Mouse (Mus musculus) macrophage (primary cell): Measurements from ENCODE around the gene Fuk. TPM values are rescaled to one million over a fixed set of nuclear protein-coding genes. Genes with fewer than 3 reads are reported as not detected.
"Not testable (repeated sequence)": the region's sequence is repeated elsewhere in the genome, so short reads cannot be mapped to it uniquely, and the experiment has no call there.

ENCODE experiments used
- H3K27ac ChIP-seq: fragments of 350-480 bp; formaldehyde crosslinking; 2 replicates; pipeline ENCODE4 v1.9.0; 2021
- H3K36me3 ChIP-seq: fragments of 350-480 bp; formaldehyde crosslinking; 2 replicates; pipeline ENCODE4 v1.9.0; 2021; ENCODE audit errors: inconsistent target
- H3K4me3 ChIP-seq: fragments of 350-480 bp; formaldehyde crosslinking; 2 replicates; pipeline ENCODE4 v1.9.0; 2021; ENCODE audit errors: inconsistent target
- H3K79me2 ChIP-seq: fragments of 350-480 bp; formaldehyde crosslinking; 2 replicates; pipeline ENCODE4 v1.9.0; 2021; ENCODE audit errors: inconsistent target
- WGBS: methylation state at CpG from one replicate; pipeline ENCODE4 v1.1.7; 2026; ENCODE audit warnings: inconsistent platforms; ENCODE audit not compliant: missing documents; 5-methylcytosine and 5-hydroxymethylcytosine counted together
- polyA plus RNA-seq: library from polyadenylated mRNA; stranded (reverse); fragments of 250-400 nt; gene quantifications from 3 replicates; pipeline ENCODE4 v1.2.4, GENCODE M21; 2018; ENCODE audit warnings: inconsistent platforms
- total RNA-seq, 78 experiments: library from RNA; depleted of rRNA; stranded (reverse); fragments of 250-400 nt; gene quantifications; 1 replicate in 9 of 78; 2 replicates in 24 of 78; 3 replicates in 43 of 78; 4 replicates in 2 of 78; pipeline ENCODE4 v1.2.4; 2018; ENCODE audit warnings: inconsistent platforms in 56 of 78

Gene Fuk
- 10 to 100 TPM in 12 of 26 experiments, 1 to 10 TPM in 14; 1.2 to 21.5 (median 9.8) TPM for total RNA-seq (2018; cell fraction: chromatin; rRNA removed)
- total RNA-seq (2018; cell fraction: cytosol; rRNA removed) = 1 to 10 TPM in 25 of 26 experiments, under 1 TPM in 1; 0.91 to 3.1 (median 1.9) TPM
- total RNA-seq (2018; cell fraction: nucleus; rRNA removed) = 10 to 100 TPM in 3 of 26 experiments, 1 to 10 TPM in 23; 1.5 to 11.5 (median 5.2) TPM
- 1.5 to 3.6 TPM (median 2.4 TPM) in 3 replicates for polyA plus RNA-seq

DNA sequence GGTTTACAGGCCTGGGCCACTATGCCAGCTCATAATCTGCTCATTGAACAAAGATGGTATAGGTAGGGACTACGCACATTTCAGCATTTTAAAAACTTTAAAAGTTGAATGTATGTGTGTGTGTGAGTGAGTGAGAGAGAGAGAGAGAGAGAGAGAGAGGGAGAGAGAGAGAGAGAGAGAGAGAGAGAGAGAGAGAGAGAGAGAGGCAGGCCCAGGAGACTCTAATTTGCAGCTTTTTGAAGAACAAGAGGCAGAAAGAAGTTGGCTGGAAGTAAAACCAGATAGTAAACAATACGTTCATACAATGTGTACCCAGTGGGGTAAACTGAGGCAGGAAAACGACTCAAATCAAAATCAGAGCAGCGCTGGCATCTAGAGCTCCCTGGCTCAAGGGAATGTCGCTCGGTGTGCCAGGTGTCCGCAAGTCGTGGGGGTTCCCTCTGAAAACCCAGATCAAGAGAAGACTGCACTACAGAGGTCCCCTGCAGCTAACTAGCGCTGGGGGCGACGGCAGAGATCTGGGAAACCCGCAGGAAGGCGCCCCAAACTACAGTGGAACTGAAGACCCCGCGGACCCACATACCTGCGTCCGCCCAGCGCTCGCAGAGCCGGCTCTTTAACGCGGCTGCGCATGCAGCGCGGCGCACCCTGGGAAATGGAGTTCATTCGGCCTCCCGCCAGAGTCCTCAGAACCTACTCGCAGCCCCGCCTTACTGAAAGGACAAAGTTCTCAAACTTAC is at the start of gene Fuk:
Gene Fuk (minus strand): TSS at position 650 of the 740 bp plus-strand sequence.
- Histone ChIP-seq H3K27ac (no peak within 1 kb of the TSS), H3K36me3 (peaks cover 6% of the 10 kb centered on the region; the same call in 1 of the 2 replicates), H3K79me2 (no peaks in the 10 kb centered on the region), H3K4me3 (peak within 1 kb of the TSS; percentile 76)
- 4% methylated on average over 30 of the region's 30 CpGs for WGBS

DNA sequence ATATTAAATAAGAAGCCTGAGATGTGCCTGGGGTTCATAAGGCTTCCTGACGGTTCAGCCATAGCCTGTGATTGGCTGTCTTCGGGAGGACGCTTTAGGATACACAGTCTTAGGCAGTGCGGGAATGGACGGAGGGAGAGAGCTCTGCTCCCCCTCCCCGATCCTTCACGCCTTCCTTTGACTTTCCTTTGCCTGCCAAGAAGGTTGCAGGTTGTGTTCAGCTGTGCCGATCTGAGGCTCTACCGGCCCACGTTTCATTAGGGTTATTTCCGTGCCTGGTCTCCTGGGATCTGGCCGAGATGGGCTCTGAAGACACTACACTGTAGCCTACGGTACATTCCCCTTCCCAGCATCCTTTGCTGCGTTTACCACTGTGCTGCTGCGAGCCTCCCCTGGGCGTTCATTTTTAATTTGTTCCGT is 47.8 kb upstream of the Fuk start:
- WGBS = 59% methylated on average over 17 of the region's 17 CpGs
- no peaks in the 10 kb centered on the region for H3K36me3 ChIP-seq
- H3K79me2 ChIP-seq = no peaks in the 10 kb centered on the region
- H3K27ac ChIP-seq = no peak overlapping the region
- no peak overlapping the region for H3K4me3 ChIP-seq

DNA sequence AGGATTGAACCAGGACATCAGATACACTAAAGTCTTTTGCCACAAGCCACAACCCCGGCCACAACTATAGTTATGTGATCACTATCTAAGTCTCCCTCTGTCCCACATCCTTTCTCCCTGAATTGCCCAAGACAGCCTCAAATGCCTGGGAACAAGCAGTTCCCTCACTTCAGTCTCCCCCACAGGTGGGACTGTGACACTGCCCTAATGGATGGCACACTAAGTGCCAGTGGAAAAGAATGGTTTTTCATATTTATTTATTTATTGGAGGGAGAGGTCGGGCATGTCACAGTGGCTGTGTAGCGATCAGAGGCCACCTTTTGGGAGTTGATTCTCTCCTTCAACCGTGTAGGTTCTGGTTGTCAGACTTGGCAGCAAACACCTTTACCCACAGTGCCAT is 43.4 kb upstream of the Fuk start:
- H3K79me2 ChIP-seq = no peaks in the 10 kb centered on the region
- H3K27ac ChIP-seq = no peak overlapping the region
- H3K36me3 ChIP-seq = no peaks in the 10 kb centered on the region
- 71% methylated on average over 4 of the region's 4 CpGs for WGBS
- no peak overlapping the region for H3K4me3 ChIP-seq

GRCm38 (mm10) chr8:110944276-110944876 is 42.1 kb upstream of the Fuk start:
- Histone ChIP-seq H3K79me2 (no peaks in the 10 kb centered on the region), H3K4me3 (no peak overlapping the region), H3K36me3 (no peaks in the 10 kb centered on the region), H3K27ac (no peak overlapping the region)
- WGBS = 13% methylated on average over 7 of the region's 7 CpGs

- H3K4me3 ChIP-seq = no peak overlapping the region
- 82% methylated on average over 10 of the region's 10 CpGs for WGBS
- no peaks in the 10 kb centered on the region for H3K36me3 ChIP-seq
- H3K79me2 ChIP-seq = no peaks in the 10 kb centered on the region
- H3K27ac ChIP-seq = no peak overlapping the region
Measured at GRCm38 (mm10) chr8:110941453-110941948, 39.2 kb upstream of the Fuk start.

DNA sequence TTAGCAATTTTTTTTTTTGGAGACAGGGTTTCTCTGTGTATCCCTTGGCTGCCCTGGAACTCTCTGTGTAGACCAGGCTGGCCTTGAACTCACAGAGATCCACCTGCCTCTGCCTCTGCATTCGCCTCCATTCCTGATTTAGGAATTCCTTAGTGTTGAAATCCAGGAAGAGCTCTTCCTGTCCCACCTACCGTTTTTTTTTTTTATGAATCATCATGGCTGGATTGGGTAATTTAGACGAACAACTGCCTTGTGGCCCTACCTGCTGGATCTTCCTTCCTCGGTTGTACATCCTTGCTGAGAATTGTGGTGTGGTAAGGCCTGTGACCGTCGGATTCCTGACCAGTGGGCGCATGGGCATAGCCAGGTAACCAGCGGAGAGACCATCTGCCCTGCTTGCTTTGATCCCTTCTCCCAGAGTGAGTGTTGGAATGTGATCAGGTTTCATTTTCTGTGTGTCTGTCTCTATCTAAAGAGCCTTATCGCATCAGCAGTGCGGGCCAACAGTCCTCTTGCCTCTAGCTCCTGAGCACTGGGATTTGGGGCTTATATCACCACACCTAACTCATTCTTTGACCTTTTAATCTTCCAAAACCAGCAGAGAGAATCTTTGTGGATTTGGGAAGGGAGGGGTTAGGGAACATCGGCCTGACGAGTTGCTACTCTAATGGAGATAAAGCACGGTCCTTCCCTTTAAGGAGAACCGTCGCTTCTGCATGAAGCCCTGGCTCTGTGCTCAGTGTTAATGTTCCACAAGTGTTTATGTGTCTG is 38.6 kb upstream of the Fuk start:
- Histone ChIP-seq H3K79me2 (no peaks in the 10 kb centered on the region), H3K36me3 (no peaks in the 10 kb centered on the region), H3K27ac (no peak overlapping the region), H3K4me3 (no peak overlapping the region)
- 79% methylated on average over 15 of the region's 15 CpGs for WGBS

- no peaks in the 10 kb centered on the region for H3K79me2 ChIP-seq
- 3% methylated on average over 6 of the region's 6 CpGs for WGBS
- H3K36me3 ChIP-seq = no peaks in the 10 kb centered on the region
- no peak overlapping the region for H3K4me3 ChIP-seq
- no peak overlapping the region for H3K27ac ChIP-seq
Measured at GRCm38 (mm10) chr8:110938882-110939589, 36.7 kb upstream of the Fuk start.

DNA sequence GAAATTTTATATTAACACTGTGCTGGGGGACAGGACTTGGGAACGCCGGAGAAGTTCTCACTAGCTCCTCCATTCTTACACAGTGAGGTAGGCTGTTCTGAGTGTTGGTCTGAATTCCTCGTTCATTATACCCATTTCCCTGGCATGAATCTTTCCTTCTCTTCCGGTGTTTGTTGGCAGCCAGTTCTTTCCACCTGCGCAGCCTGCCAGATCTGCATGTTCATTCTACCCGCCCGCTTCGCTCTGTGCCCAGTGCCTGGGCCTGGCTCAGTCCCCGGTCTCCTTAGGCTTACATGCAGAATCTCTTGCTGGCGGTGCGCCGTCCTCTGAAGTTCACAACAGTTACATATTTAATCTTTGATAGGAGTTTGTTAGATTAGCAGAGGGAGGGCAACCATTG is 33.9 kb upstream of the Fuk start:
- H3K79me2 ChIP-seq = no peaks in the 10 kb centered on the region
- no peaks in the 10 kb centered on the region for H3K36me3 ChIP-seq
- no peak overlapping the region for H3K27ac ChIP-seq
- no peak overlapping the region for H3K4me3 ChIP-seq
- 92% methylated on average over 12 of the region's 12 CpGs for WGBS

GRCm38 (mm10) chr8:110933272-110933671 is 31.0 kb upstream of the Fuk start:
- no peaks in the 10 kb centered on the region for H3K79me2 ChIP-seq
- no peak overlapping the region for H3K4me3 ChIP-seq
- 82% methylated on average over 2 of the region's 2 CpGs for WGBS
- no peaks in the 10 kb centered on the region for H3K36me3 ChIP-seq
- H3K27ac ChIP-seq = no peak overlapping the region

GRCm38 (mm10) chr8:110932444-110932843 is 30.2 kb upstream of the Fuk start:
- Histone ChIP-seq H3K27ac (no peak overlapping the region), H3K79me2 (no peaks in the 10 kb centered on the region), H3K36me3 (no peaks in the 10 kb centered on the region), H3K4me3 (no peak overlapping the region)
- WGBS = 86% methylated on average over 3 of the region's 3 CpGs

DNA sequence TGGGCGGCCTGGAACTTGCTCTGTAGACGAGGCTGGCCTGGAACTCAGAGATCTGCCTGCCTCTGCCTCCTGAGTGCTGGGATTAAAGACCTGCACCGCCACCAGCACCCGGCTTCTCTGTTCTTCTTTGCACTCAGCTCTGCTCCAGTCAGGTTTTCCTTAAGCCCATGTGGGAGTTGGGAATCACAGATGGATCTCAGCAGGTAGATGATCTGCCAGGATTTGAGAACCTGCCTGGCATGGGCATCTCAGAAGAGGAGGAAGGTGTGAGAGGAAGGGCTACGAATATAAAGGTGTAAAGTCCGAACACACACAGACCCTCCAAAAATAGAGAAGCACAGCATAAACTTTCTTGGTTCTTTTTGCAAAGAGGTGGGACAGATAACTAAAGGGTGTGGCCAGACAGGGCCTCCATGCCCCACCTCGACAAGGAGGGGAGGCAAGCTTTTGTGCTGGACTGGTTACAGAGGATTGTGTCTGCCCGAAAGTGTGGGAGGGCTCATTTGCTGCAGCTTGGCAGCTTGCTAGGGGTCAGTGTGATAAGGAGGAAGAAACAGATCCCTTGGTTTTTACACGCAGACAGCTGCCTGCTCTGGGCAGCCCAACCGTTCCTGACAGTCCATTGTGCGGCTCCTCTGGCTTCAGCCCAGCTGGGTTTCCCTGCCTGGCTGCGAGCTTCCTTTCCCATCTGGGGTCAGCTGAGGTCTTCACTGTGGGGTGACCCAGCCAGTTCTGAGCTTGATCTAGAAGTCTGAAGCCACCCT is 29.1 kb upstream of the Fuk start:
- H3K27ac ChIP-seq = no peak overlapping the region
- no peaks in the 10 kb centered on the region for H3K36me3 ChIP-seq
- no peaks in the 10 kb centered on the region for H3K79me2 ChIP-seq
- 49% methylated on average over 12 of the region's 12 CpGs for WGBS
- H3K4me3 ChIP-seq = no peak overlapping the region

- not testable (repeated sequence) for H3K36me3 ChIP-seq, H3K27ac ChIP-seq, H3K4me3 ChIP-seq, H3K79me2 ChIP-seq
- WGBS = no CpG with 5 or more reads among the region's 8 CpGs
Measured at GRCm38 (mm10) chr8:110929672-110930071, 27.4 kb upstream of the Fuk start.

DNA sequence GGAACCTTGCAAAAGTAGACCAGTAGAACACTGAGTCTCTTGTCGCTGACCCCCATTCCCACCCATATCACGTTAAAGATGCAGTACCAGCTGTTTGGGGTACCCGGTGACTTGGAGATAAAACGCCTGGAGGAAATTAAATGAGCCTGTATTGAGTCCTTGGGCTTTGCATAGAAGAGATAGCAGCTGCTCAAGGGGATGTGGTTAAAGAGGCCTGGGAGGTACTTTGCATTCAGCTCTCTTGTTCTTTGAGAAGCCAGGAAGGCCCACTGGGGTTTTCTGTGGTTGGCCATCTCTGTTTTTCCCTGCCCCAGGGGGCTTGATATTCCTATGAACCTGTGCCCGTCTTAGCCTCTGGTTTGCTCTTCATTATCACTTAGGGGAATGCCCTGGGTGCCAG is 26.8 kb upstream of the Fuk start:
- H3K4me3 ChIP-seq = no peak overlapping the region
- 36% methylated on average over 5 of the region's 5 CpGs for WGBS
- H3K79me2 ChIP-seq = no peaks in the 10 kb centered on the region
- no peaks in the 10 kb centered on the region for H3K36me3 ChIP-seq
- no peak overlapping the region for H3K27ac ChIP-seq
